Mouse (Mus musculus) activated CD4-positive, CD25-positive, alpha-beta regulatory T cell (primary cell): ENCODE results near the gene Sidt1. TPM values are rescaled to one million over a fixed set of nuclear protein-coding genes. Genes with fewer than 3 reads are reported as not detected.

Source experiments
- polyA plus RNA-seq, 2 experiments: library from polyadenylated mRNA; unstranded; fragments of 100-300 nt; shearing (Covaris generic); gene quantifications; one replicate each; pipeline ENCODE4 v1.2.1; 2017

Gene Sidt1
- 10 to 100 TPM; 66.3 to 66.6 TPM for polyA plus RNA-seq

GRCm38 (mm10) chr16:44332861-44333284 is at the start of gene Sidt1:
Gene Sidt1, minus strand, starts transcription at chr16:44333196.

GRCm38 (mm10) chr16:44347071-44347901 is 14.3 kb upstream of the Sidt1 start, which contains the start of gene Spice1:
Gene Spice1, plus strand, starts transcription at chr16:44347121.

Other genes with a start within 250 kb of the Sidt1 start
- 10 to 100 TPM; 22.0 to 28.4 TPM for gene Atp6v1a, start 193.5 kb downstream of the Sidt1 start, polyA plus RNA-seq
- gene Naa50, start 193.4 kb downstream of the Sidt1 start, polyA plus RNA-seq, result 10 to 100 TPM; 68.4 to 68.6 TPM
- gene Usf3, start 159.9 kb downstream of the Sidt1 start, polyA plus RNA-seq, result 1 to 10 TPM; 5.8 to 5.9 TPM
- gene Spice1, start 13.9 kb upstream of the Sidt1 start, polyA plus RNA-seq, result 10 to 100 TPM; 21.6 to 32.2 TPM
- not detected for gene Cfap44, start 61.6 kb upstream of the Sidt1 start, polyA plus RNA-seq
- under 1 TPM; 0.23 to 0.80 TPM for gene Boc, start 225.7 kb upstream of the Sidt1 start, polyA plus RNA-seq